In genomic region chr13:113046211-113046883, GRCm38 (mm10) we compare ENCODE assay signal across 8 mouse cellular contexts. TPM values are rescaled to one million over a fixed set of nuclear protein-coding genes. Genes with fewer than 3 reads are reported as not detected.
DNase-seq lines count a peak whose midpoint lies in the region; ATAC-seq and TF ChIP-seq lines count a peak whose summit lies in the region.

Gpx8 (minus strand) TSS chr13:113046410.

- peak in 1 of 2 experiments; percentile 28 for DNase-seq in cerebellum, adult 2 months
- DNase-seq in cerebellum, adult 8-10 months, result no peak
- peak; percentile 90 for DNase-seq in embryo, embryonic 10 days (ENCODE audit: low spot score)
- DNase-seq in gonadal fat pad, adult 2 months (ENCODE audit: low read depth), result peak; percentile 22
- DNase-seq in limb, embryonic 11.5 days (ENCODE audit: low spot score), result peak; percentile 83
- peak; percentile 96 for DNase-seq in midbrain, embryonic 11.5 days (ENCODE audit: low spot score, missing footprints)

- no peaks in the 10 kb centered on the region for H3K4me1 ChIP-seq in cerebellum, adult 2 months (ENCODE audit: control insufficient read depth, insufficient read depth, low read length)
- H3K4me1 ChIP-seq in intestine, embryonic 15.5 days (replicated peaks), result no peaks in the 10 kb centered on the region
- no peaks in the 10 kb centered on the region for H3K4me1 ChIP-seq in limb, embryonic 11.5 days (ENCODE audit: control insufficient read depth, insufficient read depth, low read length)
- peaks cover 4% of the 10 kb centered on the region for H3K4me1 ChIP-seq in midbrain, embryonic 11.5 days (ENCODE audit: control insufficient read depth, insufficient read depth, low read length)
- H3K4me1 ChIP-seq in small intestine, adult 2 months (ENCODE audit: control insufficient read depth, insufficient read depth, insufficient read length, low read length), result no peaks in the 10 kb centered on the region

- no peak for TF ChIP-seq POLR2A in cerebellum, adult 2 months (IDR thresholded peaks at IDR 0.05; ENCODE audit: borderline replicate concordance, insufficient read depth, low read length)
- TF ChIP-seq POLR2A in small intestine, adult 2 months (IDR thresholded peaks at IDR 0.05; ENCODE audit: low read depth, low read length), result no peak

- H3K4me3 ChIP-seq in cerebellum, adult 2 months (replicated peaks; ENCODE audit: insufficient read depth, low read depth, low read length), result peak within 1 kb of the TSS; percentile 55
- H3K4me3 ChIP-seq in intestine, embryonic 15.5 days (replicated peaks), result peak within 1 kb of the TSS; percentile 48
- H3K4me3 ChIP-seq in limb, embryonic 11.5 days (ENCODE audit: low read depth, low read length), result peak within 1 kb of the TSS; percentile 52
- peak within 1 kb of the TSS; percentile 45 for H3K4me3 ChIP-seq in midbrain, embryonic 11.5 days (ENCODE audit: low read depth, low read length)
- peak within 1 kb of the TSS; percentile 57 for H3K4me3 ChIP-seq in small intestine, adult 2 months (ENCODE audit: low read depth, low read length)

- ATAC-seq in intestine, embryonic 15.5 days, result peak; percentile 94
- peak; percentile 88 for ATAC-seq in limb, embryonic 11.5 days (ENCODE audit: insufficient number of reproducible peaks, low FRiP score, low TSS enrichment, low read depth)
- peak; percentile 92 for ATAC-seq in midbrain, embryonic 11.5 days (ENCODE audit: low FRiP score)

- peak within 1 kb of the TSS; percentile 49 for H3K9ac ChIP-seq in intestine, embryonic 15.5 days
- H3K9ac ChIP-seq in limb, embryonic 11.5 days (ENCODE audit: low read length), result peak within 1 kb of the TSS; percentile 60
- H3K9ac ChIP-seq in midbrain, embryonic 11.5 days (ENCODE audit: low read length), result peak within 1 kb of the TSS; percentile 60

- no peak within 1 kb of the TSS for H3K27ac ChIP-seq in cerebellum, adult 2 months (ENCODE audit: insufficient read depth, low read length)
- H3K27ac ChIP-seq in intestine, embryonic 15.5 days, result peak within 1 kb of the TSS; percentile 79
- no peak within 1 kb of the TSS for H3K27ac ChIP-seq in limb, embryonic 11.5 days (replicated peaks; ENCODE audit: low read depth, low read length)
- no peak within 1 kb of the TSS for H3K27ac ChIP-seq in midbrain, embryonic 11.5 days (ENCODE audit: low read depth, low read length)
- peak within 1 kb of the TSS; percentile 49; the same call in 1 of the 2 replicates for H3K27ac ChIP-seq in small intestine, adult 2 months (ENCODE audit: insufficient read depth, low read depth, low read length)

- H3K4me2 ChIP-seq in intestine, embryonic 15.5 days (replicated peaks), result peak within 1 kb of the TSS; percentile 49
- H3K4me2 ChIP-seq in limb, embryonic 11.5 days (ENCODE audit: low read depth, severe bottlenecking), result peak within 1 kb of the TSS; percentile 49
- peak within 1 kb of the TSS; percentile 47 for H3K4me2 ChIP-seq in midbrain, embryonic 11.5 days

- H3K27me3 ChIP-seq in cerebellum, adult 2 months (ENCODE audit: control insufficient read depth, insufficient read depth, low read length), result no peaks in the 10 kb centered on the region
- H3K27me3 ChIP-seq in intestine, embryonic 15.5 days (replicated peaks), result no peaks in the 10 kb centered on the region
- no peaks in the 10 kb centered on the region for H3K27me3 ChIP-seq in limb, embryonic 11.5 days (ENCODE audit: control insufficient read depth, insufficient read depth, low read length)
- H3K27me3 ChIP-seq in midbrain, embryonic 11.5 days (ENCODE audit: control insufficient read depth, insufficient read depth, low read length), result no peaks in the 10 kb centered on the region
- H3K27me3 ChIP-seq in small intestine, adult 2 months (ENCODE audit: control insufficient read depth, insufficient read depth, low read length), result peaks cover 8% of the 10 kb centered on the region

- H3K9me3 ChIP-seq in intestine, embryonic 15.5 days, result no peaks in the 10 kb centered on the region
- no peaks in the 10 kb centered on the region for H3K9me3 ChIP-seq in limb, embryonic 11.5 days (ENCODE audit: control insufficient read depth, low read length)
- H3K9me3 ChIP-seq in midbrain, embryonic 11.5 days (ENCODE audit: control insufficient read depth, low read length), result no peaks in the 10 kb centered on the region

- TF ChIP-seq CTCF in cerebellum, adult 2 months (IDR thresholded peaks at IDR 0.05; ENCODE audit: borderline replicate concordance, insufficient read depth, low read depth, low read length), result no peak
- TF ChIP-seq CTCF in small intestine, adult 2 months (IDR thresholded peaks at IDR 0.05; ENCODE audit: extremely low read depth, insufficient read length, insufficient replicate concordance, low read depth, low read length), result peak; percentile 27; the same call in 1 of the 2 replicates

- 3% methylated on average over 21 of the region's 21 CpGs for WGBS in cerebellum, adult 2 months
- WGBS in intestine, embryonic 15.5 days, result 3% methylated on average over 21 of the region's 21 CpGs
- 6% methylated on average over 21 of the region's 21 CpGs for WGBS in limb, embryonic 11.5 days
- 6% methylated on average over 21 of the region's 21 CpGs for WGBS in midbrain, embryonic 11.5 days
- 5% methylated on average over 21 of the region's 21 CpGs for WGBS in small intestine, adult 2 months

- peaks cover 7% of the 10 kb centered on the region; the same call in 1 of the 2 replicates for H3K36me3 ChIP-seq in intestine, embryonic 15.5 days
- peaks cover 5% of the 10 kb centered on the region; the same call in 1 of the 2 replicates for H3K36me3 ChIP-seq in limb, embryonic 11.5 days (ENCODE audit: control insufficient read depth, insufficient read depth, low read length)
- peaks cover 5% of the 10 kb centered on the region; the same call in 1 of the 2 replicates for H3K36me3 ChIP-seq in midbrain, embryonic 11.5 days (ENCODE audit: control insufficient read depth, insufficient read depth, low read length)
- H3K36me3 ChIP-seq in small intestine, adult 2 months (ENCODE audit: control insufficient read depth, insufficient read depth, low read length), result no peaks in the 10 kb centered on the region

RNA-seq across cellular contexts. Expression of gene Gpx8, which starts in this region (rescaled TPM):
- polyA plus RNA-seq in cerebellum, adult 2 months (2012; rRNA removed), result 7.8 and 9.5 TPM in 2 replicates
- 18.8 and 21.8 TPM in 2 replicates for polyA plus RNA-seq in gonadal fat pad, adult 2 months (2012; rRNA removed)
- polyA plus RNA-seq in intestine, embryonic 15.5 days (2015; fragmentation: Nextera tagmentation; extraction: Ambion mirVana), result 106 and 119 TPM in 2 replicates
- polyA plus RNA-seq in limb, embryonic 11.5 days (2014; fragmentation: Nextera tagmentation; extraction: Ambion mirVana), result 111 and 115 TPM in 2 replicates
- polyA plus RNA-seq in midbrain, embryonic 11.5 days (2014; fragmentation: Nextera tagmentation; extraction: Ambion mirVana), result 117 and 123 TPM in 2 replicates
- polyA plus RNA-seq in small intestine, adult 2 months (2012; rRNA removed), result 0.28 and 0.30 TPM in 2 replicates

Comparison
In these comparisons a context has a peak if more than half of its experiments do, and no peak if none do; other contexts are left out.
1. H3K27ac ChIP-seq: peak in intestine, embryonic 15.5 days (single experiment) and small intestine, adult 2 months (single experiment); none in cerebellum, adult 2 months (single experiment), limb, embryonic 11.5 days (single experiment) and midbrain, embryonic 11.5 days (single experiment).
2. Peak in every context shown above with its lines, with median percentiles within 50 percentile points of each other: H3K4me3 ChIP-seq, ATAC-seq, H3K4me2 ChIP-seq and H3K9ac ChIP-seq.